Mouse (Mus musculus) neural tube, embryonic 11.5 days (tissue): Measurements from ENCODE around the gene Adcy6. TPM values are rescaled to one million over a fixed set of nuclear protein-coding genes. Genes with fewer than 3 reads are reported as not detected.

ENCODE experiments used
- ATAC-seq: fragments of 200-750 bp; cut with Nextera tagmentation; 2 replicates; pipeline ENCODE4 v1.8.0; 2017; ENCODE audit warnings: moderate number of reproducible peaks, mild to moderate bottlenecking, moderate TSS enrichment, moderate library complexity; ENCODE audit not compliant: insufficient read depth, low FRiP score, low TSS enrichment
- DNase-seq: peaks from one replicate; pipeline ENCODE4 v3.0.0-alpha.2; 2015; ENCODE audit warnings: low spot score
- H3K27ac ChIP-seq: fragments of 300-500 bp; sonication (generic); 2 replicates; pipeline ENCODE4 v1.5.1; 2014; ENCODE audit warnings: low read depth, mild to moderate bottlenecking, low read length
- H3K27me3 ChIP-seq: fragments of 300-500 bp; sonication (generic); 2 replicates; pipeline ENCODE4 v1.6.1; 2014; ENCODE audit warnings: mild to moderate bottlenecking, low read length, mixed read lengths; ENCODE audit not compliant: control insufficient read depth, insufficient read depth
- H3K36me3 ChIP-seq: fragments of 300-500 bp; sonication (generic); 2 replicates; pipeline ENCODE4 v1.6.1; 2014; ENCODE audit warnings: mild to moderate bottlenecking, low read length, moderate library complexity, mixed read lengths; ENCODE audit not compliant: control insufficient read depth, insufficient read depth
- H3K4me1 ChIP-seq: fragments of 300-500 bp; sonication (generic); 2 replicates; pipeline ENCODE4 v1.6.1; 2014; ENCODE audit warnings: low read length, mixed read lengths; ENCODE audit not compliant: control insufficient read depth, insufficient read depth
- H3K4me2 ChIP-seq: fragments of 300-500 bp; sonication (generic); 2 replicates; pipeline ENCODE4 v1.6.1; 2014; ENCODE audit warnings: low read depth, mild to moderate bottlenecking, moderate library complexity
- H3K4me3 ChIP-seq: fragments of 300-500 bp; sonication (generic); 2 replicates; pipeline ENCODE4 v1.5.1; 2014; ENCODE audit warnings: low read depth, low read length
- H3K9ac ChIP-seq: fragments of 300-500 bp; sonication (generic); 2 replicates; pipeline ENCODE4 v1.6.1; 2014; ENCODE audit warnings: mild to moderate bottlenecking, low read length
- H3K9me3 ChIP-seq: fragments of 300-500 bp; sonication (generic); 2 replicates; pipeline ENCODE4 v1.6.1; 2016; ENCODE audit warnings: low read length; ENCODE audit not compliant: control insufficient read depth
- WGBS: fragments of 180-500 bp; shearing (Covaris S2); extraction: QIAGEN DNeasy Blood & Tissue Kit; methylation state at CpG from one replicate; pipeline ENCODE4 v1.1.7; 2014; 5-methylcytosine and 5-hydroxymethylcytosine counted together
- polyA plus RNA-seq: library from polyadenylated mRNA; unstranded; fragments of >200 nt; fragmentation: Nextera tagmentation; extraction: Ambion mirVana; gene quantifications from 2 replicates; pipeline ENCODE4 v1.2.1, GENCODE M21; 2014

The Adcy6 gene
- polyA plus RNA-seq, 1 experiment from 2014 or later, result 12.7 TPM

DNA sequence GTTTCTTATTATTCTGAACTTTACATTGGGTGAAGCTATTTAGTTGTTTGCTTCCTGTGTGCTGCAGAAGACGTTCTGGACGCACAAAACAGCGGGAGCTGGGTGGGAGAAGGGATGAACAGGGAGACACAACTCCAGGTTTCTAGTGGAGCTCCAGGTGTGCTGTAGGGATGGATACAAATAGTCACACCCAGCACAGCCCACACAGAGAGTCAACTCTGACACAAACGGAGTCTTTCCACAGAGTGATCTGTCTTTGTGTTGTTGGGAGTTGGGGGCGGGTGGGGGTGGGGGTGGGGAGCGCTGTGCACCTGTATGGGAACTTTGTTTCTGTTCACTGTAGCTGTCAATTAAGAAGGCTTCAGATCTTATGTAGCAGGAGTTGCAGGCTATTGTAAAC lies 12.8 kb upstream of the Adcy6 start:
- Histone ChIP-seq H3K27me3 (0 out of 2 replicates have a peak, but pooled peaks cover 4% of the 10 kb centered on the region), H3K9ac (no peak overlapping the region), H3K4me1 (no peaks in the 10 kb centered on the region), H3K27ac (no peak overlapping the region), H3K9me3 (no peaks in the 10 kb centered on the region), H3K4me3 (no peak overlapping the region), H3K4me2 (no peak overlapping the region), H3K36me3 (no peaks in the 10 kb centered on the region)
- no peak for DNase-seq
- WGBS, result 24% methylated on average over 6 of the region's 6 CpGs
- no peak for ATAC-seq

- H3K4me2 ChIP-seq, result no peak overlapping the region
- no peak overlapping the region for H3K4me3 ChIP-seq
- H3K36me3 ChIP-seq, result no peaks in the 10 kb centered on the region
- ATAC-seq (no peak), DNase-seq (no peak)
- H3K9me3 ChIP-seq, result no peaks in the 10 kb centered on the region
- no peak overlapping the region for H3K27ac ChIP-seq
- no peaks in the 10 kb centered on the region for H3K4me1 ChIP-seq
- 3% methylated on average over 7 of the region's 7 CpGs for WGBS
- H3K9ac ChIP-seq, result no peak overlapping the region
- H3K27me3 ChIP-seq, result 0 out of 2 replicates have a peak, but pooled peaks cover 4% of the 10 kb centered on the region
These were observed 12.3 kb upstream of the Adcy6 start for GRCm38 (mm10) chr15:98622199-98622598.

- 0 out of 2 replicates have a peak, but pooled peaks cover under 1% of the 10 kb centered on the region for H3K27me3 ChIP-seq
- ATAC-seq (no peak), DNase-seq (peak; percentile 91)
- H3K4me3 ChIP-seq, result 0 out of 2 replicates have a peak overlapping the region, but pooled peaks have one; percentile 2
- H3K4me2 ChIP-seq, result peak overlapping the region; percentile 26
- H3K9me3 ChIP-seq, result no peaks in the 10 kb centered on the region
- WGBS, result under 1% methylated on average over 12 of the region's 12 CpGs
- H3K36me3 ChIP-seq, result no peaks in the 10 kb centered on the region
- H3K27ac ChIP-seq, result no peak overlapping the region
- no peaks in the 10 kb centered on the region for H3K4me1 ChIP-seq
- H3K9ac ChIP-seq, result no peak overlapping the region
These were observed 7.3 kb upstream of the Adcy6 start for GRCm38 (mm10) chr15:98617176-98617537.

- WGBS, result 31% methylated on average over 20 of the region's 20 CpGs
- no peaks in the 10 kb centered on the region for H3K4me1 ChIP-seq
- DNase-seq (no peak), ATAC-seq (no peak)
- no peaks in the 10 kb centered on the region for H3K9me3 ChIP-seq
- H3K36me3 ChIP-seq, result no peaks in the 10 kb centered on the region
- H3K9ac ChIP-seq, result no peak overlapping the region
- H3K27ac ChIP-seq, result no peak overlapping the region
- peak overlapping the region; percentile 26 for H3K4me2 ChIP-seq
- 0 out of 2 replicates have a peak overlapping the region, but pooled peaks have one; percentile 2 for H3K4me3 ChIP-seq
- H3K27me3 ChIP-seq, result no peaks in the 10 kb centered on the region
These were observed 6.7 kb upstream of the Adcy6 start for GRCm38 (mm10) chr15:98616362-98617175.

DNA sequence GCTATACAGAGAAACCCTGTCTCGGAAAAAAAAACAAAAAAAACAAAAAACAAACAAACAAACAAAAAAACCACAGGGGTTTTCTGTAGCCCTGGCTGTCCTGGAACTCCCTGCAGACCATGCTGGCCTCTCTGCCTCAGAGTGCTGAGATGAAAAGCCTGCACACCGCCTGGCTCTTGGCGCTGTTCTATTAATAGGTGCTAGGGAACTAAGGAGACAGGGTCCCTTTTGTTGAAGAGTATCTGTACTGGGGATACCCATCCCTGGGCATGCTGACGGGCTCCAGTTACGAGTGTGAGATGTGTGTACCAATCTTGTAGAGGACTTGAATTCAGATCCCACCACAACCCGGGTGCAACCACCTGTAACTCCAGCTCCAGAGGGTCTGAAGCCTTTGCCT lies 5.9 kb upstream of the Adcy6 start:
- Histone ChIP-seq H3K4me3 (no peak overlapping the region), H3K9me3 (no peaks in the 10 kb centered on the region), H3K36me3 (no peaks in the 10 kb centered on the region), H3K4me1 (no peaks in the 10 kb centered on the region), H3K4me2 (no peak overlapping the region), H3K9ac (no peak overlapping the region), H3K27me3 (no peaks in the 10 kb centered on the region), H3K27ac (no peak overlapping the region)
- DNase-seq (no peak), ATAC-seq (no peak)
- 75% methylated on average over 6 of the region's 6 CpGs for WGBS

GRCm38 (mm10) chr15:98614971-98615370 lies 5.1 kb upstream of the Adcy6 start:
- H3K4me2 ChIP-seq, result no peak overlapping the region
- no peak for ATAC-seq
- WGBS, result 47% methylated on average over 6 of the region's 6 CpGs

DNA sequence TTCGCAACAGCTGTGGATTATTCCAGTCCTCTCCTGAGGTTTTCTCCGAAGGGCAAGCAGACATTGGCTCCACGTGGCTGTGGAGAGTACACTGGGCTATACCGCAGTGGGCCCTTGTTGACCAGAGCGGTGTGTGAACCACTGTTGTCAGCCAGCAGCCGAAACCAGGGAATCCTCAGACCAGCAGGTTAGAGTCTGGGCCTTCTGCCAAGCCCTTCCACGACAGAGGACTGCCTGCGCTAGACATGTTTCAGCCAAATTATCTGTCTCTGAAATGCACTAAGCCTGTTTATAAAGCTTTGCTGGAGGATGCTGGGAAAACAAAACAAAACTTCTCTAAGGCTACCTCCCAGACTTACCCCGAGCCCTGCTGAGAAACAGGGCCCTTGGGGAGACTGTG lies 4.7 kb upstream of the Adcy6 start:
- no peak overlapping the region for H3K27ac ChIP-seq
- DNase-seq (no peak), ATAC-seq (no peak)
- H3K4me1 ChIP-seq, result peaks cover 3% of the 10 kb centered on the region; the same call in 1 of the 2 replicates
- H3K4me2 ChIP-seq, result no peak overlapping the region
- H3K4me3 ChIP-seq, result no peak overlapping the region
- no peaks in the 10 kb centered on the region for H3K27me3 ChIP-seq
- no peaks in the 10 kb centered on the region for H3K36me3 ChIP-seq
- 79% methylated on average over 9 of the region's 9 CpGs for WGBS
- no peaks in the 10 kb centered on the region for H3K9me3 ChIP-seq
- H3K9ac ChIP-seq, result no peak overlapping the region

More at GRCm38 (mm10) chr15:98614971-98615370, 5.1 kb upstream of the Adcy6 start:
- Histone ChIP-seq H3K27me3 (no peaks in the 10 kb centered on the region), H3K4me1 (peaks cover 1% of the 10 kb centered on the region; the same call in 1 of the 2 replicates), H3K9ac (no peak overlapping the region), H3K27ac (no peak overlapping the region), H3K9me3 (no peaks in the 10 kb centered on the region), H3K36me3 (no peaks in the 10 kb centered on the region), H3K4me3 (no peak overlapping the region)
- DNase-seq, result no peak

DNA sequence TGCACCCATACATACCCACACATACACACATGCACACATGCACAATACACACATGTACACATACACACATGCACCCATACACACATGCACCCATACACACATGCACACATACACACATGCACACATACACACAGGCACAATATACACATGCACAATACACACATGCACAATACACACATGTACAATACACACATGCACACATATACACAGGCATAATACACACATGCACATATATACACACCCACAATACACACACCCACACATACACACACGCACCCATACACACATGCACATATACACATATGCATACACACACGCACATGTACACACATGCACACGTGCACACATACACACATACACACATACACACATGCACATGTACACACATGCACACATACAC lies 2.4 kb upstream of the Adcy6 start:
- no peaks in the 10 kb centered on the region for H3K9me3 ChIP-seq
- WGBS, result 93% methylated on average over 3 of the region's 3 CpGs
- H3K36me3 ChIP-seq, result no peaks in the 10 kb centered on the region
- H3K27ac ChIP-seq, result no peak overlapping the region
- no peak overlapping the region for H3K4me3 ChIP-seq
- H3K27me3 ChIP-seq, result no peaks in the 10 kb centered on the region
- H3K4me2 ChIP-seq, result no peak overlapping the region
- no peak for ATAC-seq
- no peak for DNase-seq
- no peak overlapping the region for H3K9ac ChIP-seq
- H3K4me1 ChIP-seq, result peaks cover 14% of the 10 kb centered on the region

- WGBS, result 3% methylated on average over 12 of the region's 12 CpGs
- no peaks in the 10 kb centered on the region for H3K9me3 ChIP-seq
- H3K4me1 ChIP-seq, result peaks cover 14% of the 10 kb centered on the region
- ATAC-seq (no peak), DNase-seq (peak; percentile 33)
- H3K27me3 ChIP-seq, result no peaks in the 10 kb centered on the region
- peak overlapping the region; percentile 94 for H3K4me2 ChIP-seq
- H3K27ac ChIP-seq, result peak overlapping the region; percentile 86; the same call in 1 of the 2 replicates
- peak overlapping the region; percentile 89 for H3K9ac ChIP-seq
- no peaks in the 10 kb centered on the region for H3K36me3 ChIP-seq
- peak overlapping the region; percentile 86 for H3K4me3 ChIP-seq
These were observed 306 bp upstream of the Adcy6 start for GRCm38 (mm10) chr15:98610131-98610633.
